Mouse (Mus musculus): ENCODE measurements around the gene Eci3.
"Not testable (repeated sequence)": the region's sequence is repeated elsewhere in the genome, so short reads cannot be mapped to it uniquely, and the experiment has no call there.

Gene Eci3

DNA sequence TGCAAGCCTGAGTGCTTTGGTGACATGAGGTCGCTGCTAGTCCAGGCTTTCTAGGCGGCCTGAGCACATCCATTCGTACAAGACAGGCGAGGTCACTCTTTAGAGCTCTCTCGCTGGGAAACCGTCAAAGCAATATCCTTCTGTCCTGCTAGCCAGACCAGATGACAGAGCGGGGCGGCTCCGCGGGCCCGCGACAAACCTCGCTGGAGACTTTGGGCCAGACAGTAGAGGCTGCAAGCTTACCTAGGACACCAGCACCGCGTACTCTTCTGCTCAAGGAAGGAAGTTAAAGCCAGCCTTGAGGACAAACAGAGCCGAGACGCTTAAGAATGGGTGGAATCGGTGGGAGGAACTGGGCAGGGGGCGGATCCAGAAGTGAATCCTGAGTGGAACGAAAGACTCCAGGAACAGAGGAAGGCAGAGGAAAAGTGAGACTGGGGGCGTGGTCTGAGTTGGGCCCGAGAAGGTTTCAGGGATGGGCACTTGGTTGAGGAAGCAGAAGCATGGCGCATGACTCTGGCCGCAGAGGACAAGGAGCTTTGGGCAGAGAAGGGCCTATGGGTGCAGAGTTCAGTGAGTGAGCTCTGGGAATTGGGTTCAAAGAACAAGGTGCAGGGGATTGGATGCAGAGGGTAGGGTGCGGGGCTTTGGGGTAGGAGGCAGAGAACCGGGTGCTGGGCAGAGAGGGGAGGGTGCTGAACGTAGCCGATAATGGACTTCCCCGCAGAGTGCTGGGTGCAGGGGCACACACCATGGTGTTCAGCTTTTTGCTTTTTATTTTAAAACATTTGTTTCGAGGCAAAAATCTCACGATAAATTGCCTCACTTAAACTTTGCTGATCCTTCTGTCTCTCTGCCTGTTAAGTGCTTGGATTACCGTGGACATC, at the start of gene Eci3:
Gene Eci3 (minus strand): TSS at position 300 of the 887 bp plus-strand sequence.
- no peak for DNase-seq (ENCODE audit: low spot score)

- peak; percentile 40 for DNase-seq (ENCODE audit: low spot score)
Measured at GRCm38 (mm10) chr13:34995925-34996324, 32.3 kb upstream of the Eci3 start.

DNA sequence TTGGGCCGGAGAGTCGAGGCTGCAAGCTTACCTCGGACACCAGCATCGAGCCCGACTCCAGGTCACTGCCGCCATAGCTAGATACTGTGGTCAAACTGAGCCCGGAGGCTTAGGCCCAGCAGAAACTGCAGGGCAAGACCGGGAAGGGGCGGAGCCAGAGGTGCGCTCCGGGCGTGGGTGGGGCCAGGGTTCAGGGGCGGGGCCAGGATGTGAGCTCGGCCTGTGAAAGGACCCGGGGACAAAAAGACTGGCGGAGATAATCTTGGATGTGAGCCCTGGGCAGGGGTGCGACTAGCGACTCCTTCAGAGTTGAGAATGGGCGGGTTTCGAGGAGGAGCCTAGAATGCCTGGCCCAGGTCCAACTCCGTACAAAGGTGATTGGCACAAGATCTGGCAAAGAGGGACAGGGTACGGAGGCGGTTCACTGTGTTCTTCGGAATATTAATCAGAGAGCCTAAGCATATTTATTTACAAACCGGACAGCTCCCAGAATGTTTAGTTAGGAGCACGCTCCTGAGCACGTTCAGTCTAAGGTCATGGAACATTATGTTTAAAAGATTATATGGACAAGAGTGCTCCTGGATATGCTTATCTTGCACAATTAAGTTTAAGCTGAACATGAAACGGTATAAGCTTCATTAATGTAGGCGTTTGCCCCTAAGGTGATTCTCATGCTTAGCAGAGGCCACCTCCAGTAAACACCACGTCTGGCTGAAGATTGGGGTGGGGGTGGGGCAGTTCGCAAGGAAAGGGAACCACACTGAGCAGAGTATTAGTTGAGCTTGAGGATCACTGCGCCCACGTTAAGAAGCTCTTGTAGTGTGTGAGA, 30.6 kb upstream of the Eci3 start:
- peak; percentile 97 for DNase-seq (ENCODE audit: low spot score)

GRCm38 (mm10) chr13:34993595-34993982, 30.0 kb upstream of the Eci3 start:
- peak; percentile 60 for DNase-seq (ENCODE audit: low spot score)

GRCm38 (mm10) chr13:34993085-34993484, 29.5 kb upstream of the Eci3 start:
- DNase-seq (ENCODE audit: low spot score) = peak; percentile 21

DNA sequence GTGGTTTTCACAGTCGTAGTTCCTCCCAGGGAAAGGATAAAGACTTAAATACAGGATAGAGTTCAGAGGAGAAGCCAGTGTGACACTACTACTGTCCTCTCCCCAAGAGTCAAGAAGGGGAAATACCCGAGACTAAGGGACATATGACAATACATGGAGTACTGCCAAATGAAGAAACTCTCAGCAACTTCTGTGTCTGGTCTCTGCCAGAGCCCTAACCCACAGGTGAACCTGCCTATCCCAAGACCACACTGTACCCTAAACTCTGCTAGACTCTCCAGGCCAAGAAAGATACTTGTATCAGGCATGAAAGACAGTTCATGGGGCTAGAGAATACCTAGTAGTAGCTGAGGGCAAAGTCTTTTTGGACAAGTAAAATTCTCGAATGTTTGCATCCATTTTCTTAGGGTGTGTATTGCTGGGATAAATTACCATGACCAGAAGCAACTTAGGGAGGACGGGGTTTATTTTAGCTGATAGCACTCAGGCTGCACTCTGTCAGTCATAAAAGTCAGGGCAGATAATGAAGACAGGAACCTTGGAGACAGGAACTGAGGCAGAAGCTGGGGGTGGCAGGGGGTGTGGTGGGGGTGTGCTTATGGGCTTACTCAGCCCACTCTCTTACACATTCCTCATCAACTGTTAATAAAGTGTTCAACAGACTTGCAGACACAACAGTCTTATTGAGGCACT, 28.1 kb upstream of the Eci3 start:
- DNase-seq (ENCODE audit: low spot score) = peak; percentile 19

DNA sequence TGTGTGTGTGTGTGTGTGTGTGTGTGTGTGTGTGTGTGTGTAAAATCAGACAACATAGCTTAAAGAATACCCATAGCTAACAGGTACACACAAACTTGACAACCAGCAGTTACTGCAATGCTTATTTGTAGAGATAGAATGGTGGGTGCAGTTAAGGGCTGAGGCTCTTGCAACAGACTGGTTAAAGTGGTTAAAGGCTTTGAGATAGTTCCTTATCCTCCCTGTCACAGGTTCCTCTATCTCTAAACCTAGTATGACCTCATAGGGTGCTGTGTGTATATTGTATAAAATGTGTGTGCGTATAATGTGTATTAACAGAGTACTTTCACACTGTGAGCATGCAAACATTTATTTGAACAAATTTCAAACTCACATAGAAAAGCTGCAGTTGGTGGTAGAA, 19.9 kb upstream of the Eci3 start:
- not testable (repeated sequence) for DNase-seq (ENCODE audit: low spot score)

GRCm38 (mm10) chr13:34978635-34979034, 15.0 kb upstream of the Eci3 start:
- DNase-seq (ENCODE audit: low spot score) = not testable (repeated sequence)

DNA sequence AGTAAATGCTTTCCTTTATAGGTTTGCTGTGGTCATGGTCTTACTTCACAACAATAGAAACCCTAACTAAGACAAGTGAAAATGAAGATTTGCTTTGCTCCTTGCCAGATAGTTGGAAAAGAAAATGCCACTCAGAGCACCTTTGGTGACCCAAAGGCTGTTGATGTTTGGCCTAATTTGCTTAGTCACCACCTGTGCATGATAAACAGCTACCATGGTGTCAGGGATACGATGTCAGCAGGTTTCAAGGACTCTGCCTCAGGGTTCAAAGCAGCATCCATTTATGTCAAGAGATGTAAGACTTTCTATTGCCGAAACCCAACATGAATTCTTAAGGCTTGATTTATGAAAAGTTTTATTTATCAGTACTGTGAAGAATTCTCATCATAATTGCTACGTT, 13.8 kb upstream of the Eci3 start:
- no peak for DNase-seq (ENCODE audit: low spot score)

DNA sequence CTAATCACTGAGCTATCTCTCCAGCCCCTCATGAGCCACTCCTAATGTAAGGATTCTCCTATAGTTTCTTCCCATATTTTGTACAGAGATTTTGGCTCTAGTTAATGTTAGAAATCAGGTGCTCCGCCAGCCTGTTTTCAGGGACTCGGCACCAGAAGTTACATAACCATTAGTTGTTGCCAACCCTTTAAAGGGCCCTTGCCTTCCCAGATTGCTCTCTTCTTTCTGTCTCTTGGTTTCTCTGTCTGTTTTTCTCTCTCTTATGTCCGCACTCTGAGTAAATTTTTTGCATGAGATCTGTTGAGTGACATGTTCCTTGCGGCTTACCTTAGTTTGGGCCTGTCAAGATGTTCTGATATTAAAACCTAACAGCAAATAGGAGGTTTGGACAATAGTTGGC, 12.5 kb upstream of the Eci3 start:
- DNase-seq (ENCODE audit: low spot score) = peak; percentile 34

DNA sequence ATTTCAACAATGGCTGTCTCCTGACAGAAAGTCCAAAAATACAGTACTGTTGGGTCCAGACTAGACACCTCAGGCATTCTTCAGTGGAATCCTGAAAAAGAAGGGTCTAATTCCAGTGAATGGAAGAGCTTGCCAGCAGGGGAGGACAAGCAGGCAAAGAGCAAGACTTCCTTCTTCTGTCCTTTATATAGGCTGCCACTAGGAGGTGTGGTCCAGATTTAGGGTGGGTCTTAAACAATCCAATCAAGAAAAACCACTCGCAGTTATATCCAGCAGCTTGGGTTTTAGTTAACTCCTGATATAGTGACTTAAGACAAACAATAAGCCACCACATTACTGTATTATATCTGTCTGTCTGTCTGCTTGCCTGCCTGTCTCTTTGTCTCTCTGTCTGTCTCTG, 10.2 kb upstream of the Eci3 start:
- DNase-seq (ENCODE audit: low spot score) = no peak

- peak; percentile 76 for DNase-seq (ENCODE audit: low spot score)
Measured at GRCm38 (mm10) chr13:34973149-34973548, 9.5 kb upstream of the Eci3 start.

DNA sequence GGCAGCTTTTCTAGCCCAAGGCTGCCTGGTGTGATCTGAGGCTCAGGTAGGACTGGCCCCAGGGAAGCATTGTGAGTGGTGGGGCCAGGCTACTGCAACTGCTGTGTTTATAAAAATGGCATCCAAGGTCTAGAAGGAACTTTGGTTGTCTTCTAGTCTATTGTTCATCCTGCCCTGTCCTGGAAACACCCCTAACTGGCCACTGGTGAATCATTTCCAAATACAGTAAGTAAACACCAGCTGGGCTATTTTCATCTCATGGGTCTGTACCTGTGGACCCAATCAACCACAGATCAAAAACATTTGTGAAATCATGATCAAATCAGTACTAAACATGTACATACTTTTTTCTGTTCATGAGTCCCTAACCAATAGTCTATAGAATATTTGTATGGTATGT, 8.8 kb upstream of the Eci3 start:
- not testable (repeated sequence) for DNase-seq (ENCODE audit: low spot score)

GRCm38 (mm10) chr13:34965647-34966046, 2.0 kb upstream of the Eci3 start:
- not testable (repeated sequence) for DNase-seq (ENCODE audit: low spot score)

DNA sequence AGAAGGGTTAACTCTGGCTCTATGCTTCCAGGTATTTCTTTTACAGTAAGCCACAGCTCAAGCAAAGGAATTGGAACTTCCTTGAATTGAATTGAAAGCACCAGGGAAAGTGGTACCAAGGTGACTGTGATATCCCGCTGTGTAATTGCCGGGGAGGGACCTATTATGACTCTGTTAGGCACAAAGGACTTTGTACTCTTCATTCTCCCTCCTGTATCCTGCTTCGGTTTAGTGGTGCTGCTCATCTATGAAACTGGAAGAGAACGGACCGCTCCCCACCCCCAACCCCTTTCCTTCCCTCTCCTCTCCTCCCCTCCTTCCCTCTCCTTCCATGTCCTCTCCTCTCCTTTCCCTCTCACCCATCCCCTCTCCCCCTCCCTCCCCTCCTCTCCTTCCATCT, 1.3 kb upstream of the Eci3 start:
- DNase-seq (ENCODE audit: low spot score) = no peak

DNA sequence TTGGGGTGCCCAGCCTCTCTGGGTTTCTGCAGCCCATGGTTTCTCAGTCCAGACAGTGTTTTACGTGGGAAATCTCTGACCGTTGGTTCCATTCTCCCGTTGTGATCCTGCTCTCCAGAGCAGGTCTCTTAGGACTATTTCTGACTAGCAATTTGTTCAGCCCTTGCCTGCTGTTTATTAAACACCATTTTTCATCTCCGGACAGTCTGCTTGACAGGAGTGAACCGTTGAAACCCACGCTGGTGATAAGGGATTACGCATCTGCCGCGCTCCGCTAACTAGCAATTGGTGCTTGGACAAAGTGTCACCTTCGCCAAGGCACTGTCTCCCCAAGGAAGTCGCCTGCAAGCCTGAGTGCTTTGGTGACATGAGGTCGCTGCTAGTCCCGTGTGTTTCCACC, 809 bp upstream of the Eci3 start:
- no peak for DNase-seq (ENCODE audit: low spot score)

DNA sequence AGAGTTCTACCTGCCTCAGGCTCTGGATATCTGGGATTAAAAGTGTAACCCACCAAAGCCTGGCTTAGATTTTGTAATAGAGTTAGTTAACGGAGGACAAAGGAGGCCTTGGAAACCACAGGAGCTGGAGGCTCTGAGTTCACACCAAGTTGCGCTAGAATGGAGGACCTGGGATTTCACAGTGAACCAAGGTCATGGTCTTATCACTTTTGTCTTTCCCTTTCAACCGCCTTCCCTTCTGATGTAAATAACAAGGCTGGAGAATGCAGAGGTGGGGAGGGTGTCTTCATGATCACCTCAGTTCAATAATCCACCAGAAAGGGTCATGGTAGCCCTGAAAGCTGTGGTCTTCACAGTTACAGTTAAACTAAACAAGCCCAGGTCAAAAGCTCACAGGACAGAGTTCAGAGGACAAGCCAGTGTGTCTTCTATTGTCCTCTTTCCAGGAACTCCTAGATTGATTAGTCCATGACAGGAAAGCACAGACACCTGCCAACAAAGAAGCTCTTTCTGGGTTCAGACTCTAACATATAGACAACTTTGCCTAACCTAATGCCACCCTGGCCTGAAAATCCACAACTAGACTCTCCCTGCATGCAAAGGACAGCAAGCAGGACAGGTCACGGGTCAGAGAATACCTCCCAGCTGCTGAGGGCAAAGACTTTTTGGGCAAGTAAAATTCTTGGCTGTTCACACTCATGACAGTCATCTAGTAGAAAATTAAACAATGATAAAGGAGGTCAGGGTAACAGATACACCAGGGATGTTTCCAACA, 2.4 kb downstream of the Eci3 start:
- no peak for DNase-seq (ENCODE audit: low spot score)

DNA sequence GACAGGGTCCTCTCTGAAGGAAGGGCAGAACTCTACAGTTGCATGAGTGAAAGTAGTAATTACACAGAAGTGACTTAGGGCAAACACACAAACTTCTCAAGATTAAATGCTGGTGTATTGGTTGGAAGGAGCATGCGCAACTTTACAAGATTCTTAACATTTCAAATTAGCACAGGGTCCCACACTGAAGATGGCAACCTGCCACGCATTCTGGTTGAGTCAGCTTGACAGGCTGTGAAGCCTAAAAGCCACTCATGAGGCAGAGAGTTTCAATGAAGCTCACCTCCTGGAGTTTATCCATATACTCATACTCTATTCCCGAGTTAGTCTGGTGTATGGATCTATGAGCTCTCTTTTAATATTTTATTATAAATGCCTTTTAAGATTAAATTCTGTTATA, 5.5 kb downstream of the Eci3 start:
- DNase-seq (ENCODE audit: low spot score) = not testable (repeated sequence)

- no peak for DNase-seq (ENCODE audit: low spot score)
Measured at GRCm38 (mm10) chr13:34956901-34957300, 6.7 kb downstream of the Eci3 start.

GRCm38 (mm10) chr13:34951437-34951836, 12.2 kb downstream of the Eci3 start:
- DNase-seq (ENCODE audit: low spot score) = not testable (repeated sequence)

GRCm38 (mm10) chr13:34942370-34942769, 21.2 kb downstream of the Eci3 start:
- no peak for DNase-seq (ENCODE audit: low spot score)

Measured in adipocyte (in vitro differentiated cells).